Mouse (Mus musculus): ENCODE data around the gene Cop1. TPM values are rescaled to one million over a fixed set of nuclear protein-coding genes. Genes with fewer than 3 reads are reported as not detected.

Cop1 gene
- total RNA-seq (2015; ENCODE audit: low replicate concordance) (111 and 140 TPM in 2 replicates), total RNA-seq (2017; ENCODE audit: low replicate concordance) (169 and 196 TPM in 2 replicates)

DNA sequence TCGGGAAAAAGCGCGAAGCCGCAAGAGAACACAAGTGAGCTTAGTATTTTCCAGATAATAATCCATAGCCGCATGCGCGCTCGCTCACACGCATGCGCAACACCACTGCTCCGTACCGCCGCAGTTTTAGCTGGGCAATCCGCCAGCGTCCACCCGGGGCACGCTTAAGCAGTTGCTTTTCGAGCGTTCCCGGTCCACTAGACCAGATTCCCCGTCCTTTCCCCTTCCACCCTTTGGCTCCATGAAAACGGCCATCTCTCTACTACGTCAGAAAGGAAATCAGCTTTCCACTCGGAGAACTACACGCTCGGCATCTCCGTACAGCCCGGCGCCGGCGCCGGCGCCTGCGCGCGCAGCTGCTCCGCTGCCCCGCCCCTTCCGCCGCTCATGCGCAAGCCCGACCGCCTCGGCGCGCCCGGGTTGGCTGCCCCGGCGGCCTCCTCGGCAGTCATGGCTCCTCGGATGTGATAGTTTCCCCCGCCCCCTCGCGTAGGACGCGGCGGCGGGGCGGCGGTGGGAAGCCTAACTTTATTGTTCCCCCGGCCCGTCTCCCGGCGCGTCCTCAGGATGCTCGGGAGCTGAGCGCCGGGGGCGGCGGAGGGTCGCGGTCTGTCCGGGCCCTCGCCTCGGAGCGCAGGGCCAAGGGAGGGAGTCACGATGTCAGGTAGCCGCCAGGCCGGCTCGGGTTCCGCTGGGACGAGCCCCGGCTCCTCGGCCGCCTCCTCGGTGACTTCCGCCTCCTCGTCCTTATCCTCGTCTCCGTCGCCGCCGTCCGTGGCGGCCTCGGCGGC lies at the start of gene Cop1:
Gene Cop1, plus strand, starts transcription at position 540 of the 791 bp plus-strand sequence.
- peak; percentile 84 for ATAC-seq (replicated peaks; ENCODE audit: low FRiP score, poor library complexity, severe bottlenecking)

DNA sequence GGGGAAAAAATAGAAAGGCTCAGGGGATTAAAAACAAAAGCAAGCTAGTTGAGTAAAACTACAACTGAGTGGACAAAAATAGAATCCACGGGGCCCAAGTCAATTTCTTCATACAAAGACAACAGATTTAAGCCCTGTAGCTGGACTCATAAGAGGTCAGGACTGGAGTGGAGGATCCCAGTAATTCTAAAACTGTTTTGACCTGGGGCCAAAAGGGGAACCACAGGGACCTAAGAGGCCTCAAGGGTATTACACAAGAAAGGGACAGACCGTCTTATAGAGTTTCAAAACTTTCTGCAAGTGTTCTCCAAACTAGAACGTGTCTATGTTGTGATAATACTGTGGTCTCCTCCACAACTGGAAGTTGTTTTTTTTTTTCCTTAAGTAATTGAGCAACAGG lies 45.4 kb upstream of the Cop1 start:
- no peak for ATAC-seq (replicated peaks; ENCODE audit: low FRiP score, poor library complexity, severe bottlenecking)

DNA sequence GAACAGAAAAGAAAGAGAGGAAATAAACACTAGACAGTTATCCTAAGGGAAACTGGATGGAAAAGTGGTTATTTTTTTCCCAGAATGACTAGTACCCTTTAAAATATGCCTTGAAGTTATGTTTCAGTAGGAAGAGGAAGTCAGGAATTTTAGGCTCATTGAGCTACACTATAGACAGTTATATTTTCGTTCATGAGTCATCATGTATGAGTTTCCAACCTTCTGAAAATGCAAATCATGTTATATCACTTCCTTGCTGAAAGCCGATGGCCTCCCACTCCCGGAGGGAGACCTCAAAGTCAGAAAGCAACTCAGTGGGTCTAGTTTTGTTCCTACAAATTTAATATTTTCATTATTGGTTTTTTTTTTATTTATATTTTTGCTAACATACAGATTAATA lies 33.5 kb upstream of the Cop1 start:
- no peak for ATAC-seq (replicated peaks; ENCODE audit: low FRiP score, poor library complexity, severe bottlenecking)

DNA sequence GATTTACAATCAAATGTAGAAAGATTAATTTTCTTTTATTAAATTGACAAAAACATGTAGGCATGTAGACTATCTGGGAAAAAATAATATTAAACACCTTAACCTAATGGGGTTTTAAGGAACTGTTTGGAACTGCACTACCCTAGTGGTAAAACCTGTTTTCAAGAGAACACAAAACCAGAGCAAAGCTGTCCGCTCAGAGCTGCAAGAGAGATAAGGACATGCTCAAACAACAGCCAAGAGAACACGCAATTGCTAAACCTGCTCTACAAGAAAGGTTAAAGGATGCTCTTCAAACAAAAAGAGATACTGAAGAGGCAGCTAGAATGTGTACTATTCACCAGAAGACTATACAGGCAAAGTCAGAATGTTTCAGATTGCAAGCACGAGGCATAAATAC lies 32.5 kb upstream of the Cop1 start:
- no peak for ATAC-seq (replicated peaks; ENCODE audit: low FRiP score, poor library complexity, severe bottlenecking)

DNA sequence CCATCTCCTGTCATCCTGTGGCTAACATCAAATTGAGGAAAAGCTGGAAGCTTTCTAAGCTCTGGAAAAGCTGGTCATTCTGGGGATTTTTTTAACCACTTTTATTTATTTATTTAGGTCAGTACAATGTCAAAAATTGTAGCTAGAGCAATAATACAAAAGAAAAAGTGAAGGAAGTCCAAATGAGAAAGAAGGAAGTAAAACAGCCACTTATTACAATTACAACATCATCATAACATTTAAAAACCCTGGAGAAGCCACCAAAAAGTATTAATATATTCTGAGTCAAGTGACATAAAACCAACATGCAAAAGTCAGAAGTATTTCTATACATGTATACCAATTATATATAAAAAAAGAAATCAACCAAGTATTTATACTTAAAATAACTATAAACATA lies 30.9 kb upstream of the Cop1 start:
- no peak for ATAC-seq (replicated peaks; ENCODE audit: low FRiP score, poor library complexity, severe bottlenecking)

DNA sequence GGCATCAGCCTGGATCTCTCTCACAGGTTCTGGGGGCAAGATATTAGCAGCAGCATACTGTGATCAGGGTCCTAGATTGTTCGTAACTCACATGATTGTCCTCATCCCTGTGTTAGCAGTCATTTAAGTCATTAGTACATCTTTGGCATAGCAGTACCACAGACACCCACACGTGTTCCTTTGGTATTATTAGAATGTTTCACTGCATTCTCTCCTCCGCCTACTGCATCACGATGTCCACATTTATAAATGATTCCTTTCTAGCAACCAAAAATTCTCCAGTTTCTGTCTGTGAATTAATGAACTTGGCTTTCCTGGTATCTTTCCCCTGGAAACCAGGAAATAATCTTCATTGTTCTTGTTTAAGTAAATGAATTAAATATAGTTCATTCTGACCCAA lies 20.4 kb upstream of the Cop1 start:
- ATAC-seq (replicated peaks; ENCODE audit: low FRiP score, poor library complexity, severe bottlenecking): no peak

DNA sequence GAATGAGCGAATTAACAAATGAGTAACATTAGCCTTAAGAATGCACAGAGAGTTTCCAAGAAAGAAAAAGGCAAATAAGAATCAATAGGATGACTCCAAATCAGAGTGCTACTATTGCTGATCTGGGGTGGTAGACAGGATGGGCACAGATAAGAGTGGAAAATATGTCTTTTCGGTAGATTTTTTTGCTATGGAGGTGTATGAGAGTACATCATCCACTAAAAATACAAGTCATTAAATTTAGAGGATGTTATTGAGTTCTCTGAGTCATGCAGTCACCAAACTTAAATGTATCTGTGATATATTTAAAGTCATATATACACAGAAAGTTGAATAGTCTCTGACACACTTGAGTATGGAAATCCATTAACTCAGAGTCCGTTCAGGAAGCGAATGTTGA lies 14.7 kb upstream of the Cop1 start:
- no peak for ATAC-seq (replicated peaks; ENCODE audit: low FRiP score, poor library complexity, severe bottlenecking)

DNA sequence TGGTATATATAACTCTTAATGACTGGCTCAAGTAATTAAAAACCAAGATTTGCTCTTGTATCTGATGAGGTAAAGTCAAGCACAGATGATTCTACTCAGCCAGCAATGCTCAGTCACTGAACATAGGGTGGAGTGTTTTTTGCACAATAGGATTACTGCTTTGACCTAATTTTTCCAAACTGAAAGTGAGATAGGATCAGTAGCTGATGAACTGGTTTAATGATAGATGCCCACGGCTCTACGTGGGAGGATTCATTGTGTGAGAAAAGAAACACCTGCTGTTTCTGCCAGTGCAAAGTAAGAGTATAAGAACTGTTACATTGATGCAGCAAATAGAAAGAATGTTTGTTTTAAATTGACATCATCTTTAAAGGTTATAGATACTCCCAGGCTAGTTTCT lies 10.1 kb upstream of the Cop1 start:
- no peak for ATAC-seq (replicated peaks; ENCODE audit: low FRiP score, poor library complexity, severe bottlenecking)

DNA sequence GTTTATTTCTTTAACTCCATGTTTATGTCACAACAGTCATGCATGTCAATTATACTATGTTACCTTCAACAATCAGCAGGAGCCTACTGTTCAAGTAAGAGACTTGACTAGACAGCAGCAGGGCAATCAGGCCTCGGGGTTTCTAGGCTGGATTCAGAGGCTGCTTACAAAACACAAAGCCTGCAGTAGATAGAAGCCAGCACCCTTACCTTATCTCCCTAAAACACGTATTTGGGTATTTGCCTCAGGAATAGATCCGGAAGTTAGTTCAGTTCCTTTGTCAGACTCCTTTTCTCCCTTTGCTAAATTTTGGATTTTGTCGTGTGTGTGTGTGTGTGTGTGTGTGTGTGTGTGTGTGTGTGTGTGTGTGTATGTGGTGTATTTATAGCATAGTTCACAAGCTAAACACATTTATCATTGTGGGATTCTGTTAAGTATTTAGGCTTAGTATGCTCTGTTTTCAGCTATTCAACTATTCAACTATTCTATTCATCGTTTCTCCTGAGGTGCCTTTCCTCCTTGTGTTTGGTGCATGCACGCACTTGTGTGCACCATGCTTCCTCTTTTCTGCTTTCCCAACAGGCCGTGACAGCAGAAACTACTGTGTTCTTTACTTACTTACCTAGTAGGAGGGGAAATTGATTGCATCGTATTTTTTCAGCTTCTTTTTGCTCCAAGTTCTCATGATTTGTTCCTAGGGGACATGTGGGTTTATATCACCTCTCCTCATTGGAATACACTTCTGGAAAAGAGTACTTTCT lies 6.9 kb upstream of the Cop1 start:
- peak; percentile 63 for ATAC-seq (replicated peaks; ENCODE audit: low FRiP score, poor library complexity, severe bottlenecking)

DNA sequence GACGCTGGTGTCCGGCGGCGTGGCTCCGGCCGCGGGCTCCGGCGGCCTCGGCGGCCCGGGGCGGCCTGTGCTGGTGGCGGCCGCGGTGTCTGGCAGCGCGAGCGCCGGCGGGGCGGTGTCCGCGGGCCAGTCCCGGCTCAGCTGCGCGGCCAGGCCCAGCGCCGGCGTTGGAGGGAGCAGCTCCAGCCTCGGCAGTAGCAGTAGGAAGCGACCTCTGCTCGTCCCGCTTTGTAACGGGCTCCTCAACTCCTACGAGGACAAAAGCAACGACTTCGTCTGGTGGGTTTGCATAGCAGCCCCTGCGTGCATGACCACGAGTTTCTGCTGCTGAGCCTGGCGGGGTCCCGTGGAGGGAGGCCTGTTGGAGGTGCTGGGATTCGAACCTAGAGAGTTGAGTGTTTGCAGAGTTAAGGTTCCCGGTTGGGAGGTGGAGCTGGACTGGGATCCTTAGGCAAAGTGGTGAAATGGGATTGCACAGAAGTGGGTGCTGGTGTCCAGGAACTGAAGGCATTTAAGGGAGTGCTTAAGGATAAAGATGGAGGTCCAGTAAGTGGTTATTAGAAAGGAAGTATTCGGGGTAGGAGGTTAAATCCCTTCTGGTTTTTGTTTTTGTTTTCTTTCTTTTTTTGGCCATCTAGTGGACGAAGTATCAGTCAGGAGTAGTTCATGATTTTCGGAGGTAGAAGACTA lies 597 bp downstream of the Cop1 start:
- ATAC-seq (replicated peaks; ENCODE audit: low FRiP score, poor library complexity, severe bottlenecking): peak; percentile 27; the same call in 1 of the 2 replicates

DNA sequence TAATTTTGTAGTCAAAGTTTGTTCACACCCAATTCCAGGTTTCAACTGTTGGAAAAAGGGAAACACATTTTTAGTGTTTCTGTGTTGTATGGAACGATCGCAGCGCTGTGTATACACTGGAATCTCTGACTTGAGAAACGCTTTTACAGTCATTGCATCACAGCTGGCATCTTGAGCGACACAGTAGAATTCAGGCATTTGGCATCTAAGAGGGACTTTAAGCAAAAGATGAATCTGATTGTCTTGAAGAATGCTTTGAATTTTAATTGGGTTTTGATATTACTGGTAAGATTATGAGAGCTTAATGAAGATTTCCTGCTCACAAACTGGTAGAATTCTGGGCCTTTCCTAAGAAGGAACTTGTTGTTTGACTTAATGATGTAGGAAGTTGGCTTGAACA lies 1.3 kb downstream of the Cop1 start:
- no peak for ATAC-seq (replicated peaks; ENCODE audit: low FRiP score, poor library complexity, severe bottlenecking)

DNA sequence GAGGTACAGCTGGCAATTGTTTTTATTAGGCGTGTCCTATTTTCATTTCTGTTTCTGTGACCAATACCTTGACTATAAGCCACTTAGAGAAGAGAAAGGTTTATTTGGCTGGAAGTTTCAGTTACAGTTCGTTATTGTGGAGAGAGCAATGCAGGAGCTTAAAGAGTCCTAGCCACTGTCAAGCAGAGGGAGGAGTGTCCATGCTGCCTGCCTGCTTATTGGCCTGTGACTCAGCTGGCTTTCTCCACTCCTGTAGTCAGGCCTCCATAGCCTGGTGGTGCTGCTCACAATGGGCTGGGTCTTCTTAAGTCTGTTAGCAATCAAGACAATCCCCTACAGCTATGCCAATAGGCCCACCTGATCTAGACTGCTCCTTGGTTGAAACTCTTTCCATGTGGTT lies 2.4 kb downstream of the Cop1 start:
- peak; percentile 54; the same call in 1 of the 2 replicates for ATAC-seq (replicated peaks; ENCODE audit: low FRiP score, poor library complexity, severe bottlenecking)

DNA sequence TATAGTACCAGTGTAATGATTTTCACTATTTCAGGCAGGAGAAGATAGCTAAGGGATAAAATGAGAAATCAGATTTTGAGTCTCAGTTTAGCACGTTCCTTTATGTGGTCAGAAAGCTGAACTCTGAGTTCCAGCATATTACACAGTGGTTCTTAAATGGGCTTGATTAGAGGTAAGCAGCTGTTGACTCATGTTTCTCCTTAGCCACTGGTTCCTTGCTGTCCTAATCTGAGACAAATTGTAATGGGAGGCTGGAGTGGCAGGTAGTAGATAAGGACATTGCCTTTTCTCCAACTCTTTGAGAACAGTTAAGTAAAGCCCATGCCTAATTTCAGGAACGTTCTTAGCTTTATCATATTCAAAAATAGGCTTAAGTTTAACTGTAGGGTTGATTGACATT lies 3.6 kb downstream of the Cop1 start:
- 0 out of 2 replicates have a peak, but pooled peaks have one; percentile 15 for ATAC-seq (replicated peaks; ENCODE audit: low FRiP score, poor library complexity, severe bottlenecking)

DNA sequence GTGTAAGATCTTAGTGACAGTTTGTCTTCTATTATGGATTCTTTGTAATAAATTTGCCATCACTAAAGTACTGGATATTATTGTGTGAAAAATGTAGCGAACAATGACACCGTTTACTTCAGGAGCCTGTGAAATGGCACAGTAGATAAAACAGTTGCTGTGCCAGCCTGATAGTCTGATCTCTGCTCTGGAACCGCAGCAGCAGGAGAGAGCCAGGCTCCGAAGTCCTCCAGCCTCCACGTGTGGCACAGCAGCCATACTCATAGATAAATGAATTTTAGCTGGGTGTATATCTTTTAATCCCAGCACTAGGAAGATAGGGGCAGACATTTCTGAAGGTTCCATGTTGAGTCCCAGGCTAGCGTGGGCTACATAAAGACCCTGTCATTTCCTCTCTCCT lies 6.0 kb downstream of the Cop1 start:
- peak; percentile 86 for ATAC-seq (replicated peaks; ENCODE audit: low FRiP score, poor library complexity, severe bottlenecking)

DNA sequence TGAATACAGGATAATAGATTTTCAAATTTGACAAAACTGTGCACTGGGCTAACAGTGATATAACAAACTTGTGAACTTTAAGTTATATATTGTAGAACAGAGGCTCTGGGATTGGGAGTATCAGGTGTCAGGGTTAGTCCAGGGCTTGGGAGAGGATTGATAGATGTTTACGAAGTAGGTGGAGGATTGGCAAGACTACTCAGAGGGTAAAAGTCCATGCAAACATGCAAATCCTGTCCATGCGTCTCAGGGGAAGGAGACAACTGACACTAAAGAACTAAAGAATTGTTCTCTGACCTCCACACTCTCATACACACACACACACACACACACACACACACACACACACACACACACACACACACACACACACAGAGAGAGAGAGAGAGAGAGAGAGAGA lies 18.2 kb downstream of the Cop1 start:
- ATAC-seq (replicated peaks; ENCODE audit: low FRiP score, poor library complexity, severe bottlenecking): no peak

DNA sequence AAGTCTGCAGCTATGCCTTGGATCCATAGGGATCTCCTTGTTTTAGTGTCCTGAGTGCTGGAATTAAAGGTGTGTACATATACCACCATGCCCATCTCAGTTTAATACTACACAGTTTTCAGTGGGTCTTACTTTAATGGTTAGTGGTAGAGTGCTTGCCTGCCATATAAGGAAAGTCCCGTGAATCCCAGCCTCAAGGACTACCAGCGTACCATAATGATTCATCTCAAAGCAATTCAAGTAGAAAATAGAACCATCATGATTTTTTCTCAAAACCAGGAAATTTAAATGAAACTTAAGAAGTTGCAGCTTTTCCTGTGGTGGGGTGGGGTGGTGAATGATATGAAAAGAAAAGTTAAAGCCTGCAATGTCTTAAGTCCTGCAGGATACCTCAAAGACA lies 21.0 kb downstream of the Cop1 start:
- no peak for ATAC-seq (replicated peaks; ENCODE audit: low FRiP score, poor library complexity, severe bottlenecking)

DNA sequence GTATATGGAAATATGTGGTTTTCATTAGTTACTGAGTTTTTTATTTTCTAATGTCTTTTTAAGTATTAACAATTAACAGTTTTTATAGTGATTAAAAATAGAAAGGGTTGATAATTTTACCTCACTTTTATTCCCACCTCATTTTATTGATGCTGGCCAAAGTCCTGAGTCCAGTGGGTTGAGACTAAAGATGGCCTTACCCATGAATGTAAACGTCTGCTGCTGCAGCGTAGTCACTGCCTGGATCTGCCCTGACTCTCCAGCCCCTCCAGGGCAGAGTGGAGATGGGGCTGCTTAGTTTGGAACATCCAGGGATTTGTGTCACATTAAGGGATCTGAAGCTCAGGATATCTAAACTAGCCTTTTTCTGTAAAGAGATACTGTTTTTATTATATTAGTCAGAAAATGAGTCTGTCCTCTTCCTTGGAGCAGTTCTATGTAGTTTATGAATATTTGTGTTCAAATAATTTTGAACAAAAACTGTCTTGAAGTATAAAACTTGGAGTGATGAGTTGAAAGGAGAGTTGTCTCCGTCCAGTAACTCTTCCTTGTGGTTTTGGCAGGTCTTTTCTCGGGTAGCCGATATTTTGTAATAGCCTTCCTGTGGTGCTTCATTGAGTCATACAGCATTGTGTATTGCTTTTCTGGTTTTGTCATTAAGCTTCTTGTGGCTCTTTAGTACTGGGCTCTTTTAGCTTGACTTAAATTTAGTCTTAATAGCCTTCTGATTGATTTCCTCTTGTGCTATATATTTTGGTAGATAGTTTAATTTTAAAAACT lies 23.0 kb downstream of the Cop1 start:
- no peak for ATAC-seq (replicated peaks; ENCODE audit: low FRiP score, poor library complexity, severe bottlenecking)

DNA sequence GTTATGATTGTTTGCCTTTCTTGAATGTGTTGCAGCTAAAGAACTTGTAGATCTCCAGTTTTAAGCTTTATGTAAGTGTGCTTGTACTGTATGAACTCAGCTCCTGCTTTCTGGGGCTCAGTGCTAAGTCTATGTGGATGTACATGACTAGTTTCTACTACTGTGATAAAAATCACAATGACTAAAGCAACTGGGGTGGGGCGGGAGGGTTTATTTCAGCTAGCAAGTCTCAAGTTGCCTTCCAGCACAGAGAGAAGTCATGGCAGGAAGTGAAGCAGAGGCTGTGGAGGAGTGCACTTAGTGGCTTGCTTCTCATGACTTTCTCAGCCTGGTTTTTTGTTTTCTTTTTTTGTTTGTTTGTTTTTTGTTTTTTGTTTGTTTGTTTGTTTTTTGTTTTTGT lies 24.4 kb downstream of the Cop1 start:
- no peak for ATAC-seq (replicated peaks; ENCODE audit: low FRiP score, poor library complexity, severe bottlenecking)

DNA sequence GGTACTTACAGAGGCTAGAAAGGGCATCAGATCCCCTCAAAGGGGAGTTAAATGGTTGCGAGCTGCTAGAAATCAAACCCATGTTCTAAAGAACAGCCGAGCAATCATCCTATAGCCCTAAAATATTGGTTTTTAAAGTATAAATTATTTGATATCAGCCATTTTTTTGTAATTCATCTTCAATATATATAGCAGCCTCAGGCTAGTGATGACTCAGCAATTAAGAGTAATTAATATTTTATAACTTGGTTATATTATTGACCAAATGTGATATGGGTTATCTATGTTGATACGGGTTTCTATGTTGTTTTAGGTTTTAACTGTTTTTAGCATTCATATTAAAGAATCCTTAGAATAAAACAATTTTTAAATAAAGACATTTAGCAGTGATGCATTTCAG lies 31.7 kb downstream of the Cop1 start:
- ATAC-seq (replicated peaks; ENCODE audit: low FRiP score, poor library complexity, severe bottlenecking): no peak

DNA sequence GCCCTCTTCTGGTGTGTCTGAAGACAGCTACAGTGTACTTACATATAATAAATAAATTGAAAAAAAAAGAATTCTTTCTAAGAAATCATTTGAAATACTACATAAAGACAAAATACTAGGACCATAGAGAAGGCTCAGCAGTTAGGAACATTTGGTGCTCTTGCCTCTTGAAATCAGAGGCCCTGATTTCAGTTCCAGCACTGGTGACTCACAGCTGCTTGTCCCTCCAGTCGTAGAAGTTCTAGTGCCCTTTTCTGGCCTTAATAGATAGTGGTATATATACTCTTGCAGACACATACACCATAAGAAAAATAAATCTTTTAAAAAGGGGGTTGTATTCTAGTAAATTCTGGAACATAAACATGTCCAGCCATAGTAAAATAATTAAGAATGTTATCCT lies 48.0 kb downstream of the Cop1 start:
- no peak for ATAC-seq (replicated peaks; ENCODE audit: low FRiP score, poor library complexity, severe bottlenecking)

All from erythroid progenitor cell, adult 5-6 weeks (primary cell).